Mouse (Mus musculus) ES-Bruce4 (cell line): ENCODE measurements around the gene Zeb2. TPM values are rescaled to one million over a fixed set of nuclear protein-coding genes. Genes with fewer than 3 reads are reported as not detected.

Experiments
- H3K27ac ChIP-seq: 2 replicates; pipeline ENCODE4 v1.5.1; 2012; ENCODE audit warnings: low read length, inconsistent platforms; ENCODE audit not compliant: insufficient read depth
- H3K27me3 ChIP-seq: 2 replicates; pipeline ENCODE4 v1.6.1; 2012; ENCODE audit warnings: mild to moderate bottlenecking, low read length, inconsistent platforms; ENCODE audit not compliant: control insufficient read depth, poor library complexity, insufficient read depth, severe bottlenecking
- H3K36me3 ChIP-seq: 2 replicates; pipeline ENCODE4 v1.6.1; 2012; ENCODE audit warnings: inconsistent platforms, mild to moderate bottlenecking, low read length, moderate library complexity; ENCODE audit not compliant: control insufficient read depth, poor library complexity, insufficient read depth, severe bottlenecking
- H3K4me1 ChIP-seq: one replicate; pipeline ENCODE4 v1.8.1; 2011; ENCODE audit warnings: low read length; ENCODE audit not compliant: control insufficient read depth, insufficient read depth
- H3K4me3 ChIP-seq: 2 replicates; pipeline ENCODE4 v1.5.1; 2011; ENCODE audit warnings: low read depth, mild to moderate bottlenecking, low read length
- H3K9ac ChIP-seq: 2 replicates; pipeline ENCODE4 v1.6.1; 2012; ENCODE audit warnings: low read depth, mild to moderate bottlenecking, inconsistent platforms; ENCODE audit not compliant: poor library complexity, severe bottlenecking
- H3K9me3 ChIP-seq: replicated peaks from 2 replicates; pipeline ENCODE4 v1.6.1; 2012; ENCODE audit warnings: mild to moderate bottlenecking, low read length, inconsistent platforms; ENCODE audit not compliant: control insufficient read depth, poor library complexity, insufficient read depth, severe bottlenecking
- CTCF ChIP-seq: IDR thresholded peaks from one replicate; pipeline ENCODE4 v1.8.1; 2011; ENCODE audit warnings: low read depth, low read length
- EP300 ChIP-seq: IDR thresholded peaks from 2 replicates; pipeline ENCODE4 v1.6.1; 2011; ENCODE audit warnings: low read depth, low read length; ENCODE audit not compliant: insufficient read depth
- POLR2A ChIP-seq: IDR thresholded peaks from one replicate; pipeline ENCODE4 v1.8.1; 2011; ENCODE audit warnings: low read length; ENCODE audit not compliant: insufficient read depth
- polyA plus RNA-seq: library from polyadenylated mRNA; stranded (reverse); fragments of >200 nt; gene quantifications from 2 replicates; pipeline ENCODE4 v1.2.4, GENCODE M21; 2011; ENCODE audit warnings: low read depth; ENCODE audit not compliant: missing spikeins, insufficient read depth, insufficient read length

Zeb2 gene
- polyA plus RNA-seq, 1 experiment: 2.1 TPM

- Histone ChIP-seq H3K9me3 (no peaks in the 10 kb centered on the region), H3K9ac (no peak overlapping the region), H3K36me3 (no peaks in the 10 kb centered on the region), H3K27ac (no peak overlapping the region), H3K4me1 (no peaks in the 10 kb centered on the region), H3K4me3 (no peak overlapping the region), H3K27me3 (no peaks in the 10 kb centered on the region; the same call in 1 of the 2 replicates)
- TF ChIP-seq POLR2A: no peak
- TF ChIP-seq EP300: peak; percentile 45; the same call in 1 of the 2 replicates
Observed at GRCm38 (mm10) chr2:45097969-45098368, 19.2 kb downstream of the Zeb2 start.

- H3K27me3 ChIP-seq: no peaks in the 10 kb centered on the region; the same call in 1 of the 2 replicates
- H3K9me3 ChIP-seq: no peaks in the 10 kb centered on the region
- H3K9ac ChIP-seq: no peak overlapping the region
- H3K27ac ChIP-seq: no peak overlapping the region
- TF ChIP-seq EP300 (no peak), POLR2A (no peak), CTCF (no peak)
- no peak overlapping the region for H3K4me3 ChIP-seq
- H3K36me3 ChIP-seq: no peaks in the 10 kb centered on the region
- no peaks in the 10 kb centered on the region for H3K4me1 ChIP-seq
Observed at GRCm38 (mm10) chr2:45096638-45097247, 20.5 kb downstream of the Zeb2 start.

GRCm38 (mm10) chr2:45095825-45096224 is 21.4 kb downstream of the Zeb2 start:
- Histone ChIP-seq H3K9ac (no peak overlapping the region), H3K27me3 (no peaks in the 10 kb centered on the region; the same call in 1 of the 2 replicates), H3K4me3 (no peak overlapping the region), H3K27ac (no peak overlapping the region), H3K9me3 (no peaks in the 10 kb centered on the region), H3K4me1 (no peaks in the 10 kb centered on the region), H3K36me3 (no peaks in the 10 kb centered on the region)
- no peak for TF ChIP-seq EP300

GRCm38 (mm10) chr2:45094371-45094967 is 22.7 kb downstream of the Zeb2 start:
- H3K27ac ChIP-seq: no peak overlapping the region
- H3K27me3 ChIP-seq: no peaks in the 10 kb centered on the region
- H3K9me3 ChIP-seq: no peaks in the 10 kb centered on the region
- H3K4me1 ChIP-seq: no peaks in the 10 kb centered on the region
- no peak overlapping the region for H3K4me3 ChIP-seq
- no peak overlapping the region for H3K9ac ChIP-seq
- no peak for TF ChIP-seq POLR2A
- no peak for TF ChIP-seq CTCF
- TF ChIP-seq EP300: no peak
- no peaks in the 10 kb centered on the region for H3K36me3 ChIP-seq

- Histone ChIP-seq H3K36me3 (no peaks in the 10 kb centered on the region), H3K4me3 (no peak overlapping the region), H3K9ac (no peak overlapping the region), H3K4me1 (no peaks in the 10 kb centered on the region), H3K27me3 (no peaks in the 10 kb centered on the region), H3K27ac (no peak overlapping the region), H3K9me3 (no peaks in the 10 kb centered on the region)
- TF ChIP-seq CTCF: no peak
- no peak for TF ChIP-seq EP300
- no peak for TF ChIP-seq POLR2A
Observed at GRCm38 (mm10) chr2:45093479-45093878, 23.7 kb downstream of the Zeb2 start.

- Histone ChIP-seq H3K27ac (no peak overlapping the region), H3K9ac (no peak overlapping the region), H3K4me1 (no peaks in the 10 kb centered on the region), H3K27me3 (no peaks in the 10 kb centered on the region), H3K4me3 (no peak overlapping the region), H3K9me3 (no peaks in the 10 kb centered on the region), H3K36me3 (no peaks in the 10 kb centered on the region)
- TF ChIP-seq POLR2A (no peak), CTCF (no peak), EP300 (no peak)
Observed at GRCm38 (mm10) chr2:45092654-45093053, 24.5 kb downstream of the Zeb2 start.
